ENCODE assay signal across 2 mouse cellular contexts in genomic region chrX:139221893-139222292, GRCm38 (mm10).
A peak's percentile ranks its signal among the peaks of the same experiment; 100 is the strongest.
TF ChIP-seq lines count a peak whose summit lies in the region.

No protein-coding gene starts in this region.

TF ChIP-seq in CH12.LX, 34 proteins besides CTCF, POLR2A, EP300 and RAD21 (continued from another document):
- TF ChIP-seq JUN (IDR thresholded peaks at IDR 0.05; ENCODE audit: insufficient read depth, low read depth, low read length) (peak; percentile 56; the same call in 1 of the 2 replicates), BHLHE40 (IDR thresholded peaks at IDR 0.05; ENCODE audit: low read depth, low read length) (peak; percentile 47), ZNF384 (IDR thresholded peaks at IDR 0.05; ENCODE audit: low read depth, low read length) (no peak), NRF1 (IDR thresholded peaks at IDR 0.05; ENCODE audit: low read depth, low read length) (no peak), SMC3 (IDR thresholded peaks at IDR 0.05; ENCODE audit: low read depth, low read length) (no peak), E2F4 (IDR thresholded peaks at IDR 0.05; ENCODE audit: insufficient replicate concordance, low read depth, low read length) (no peak), USF2 (conservative IDR thresholded peaks at IDR 0.05; ENCODE audit: low read depth, low read length) (no peak), IRF4 (IDR thresholded peaks at IDR 0.05; ENCODE audit: low read depth, low read length) (peak; percentile 72), USF1 (IDR thresholded peaks at IDR 0.05; ENCODE audit: low read depth, low read length) (no peak), PAX5 (IDR thresholded peaks at IDR 0.05; ENCODE audit: low read length) (no peak), MAZ (IDR thresholded peaks at IDR 0.05; ENCODE audit: low read depth, low read length) (no peak), CHD2 (IDR thresholded peaks at IDR 0.05; ENCODE audit: low read length) (no peak), HCFC1 (IDR thresholded peaks at IDR 0.05; ENCODE audit: low read depth, low read length) (no peak), MXI1 (IDR thresholded peaks at IDR 0.05; ENCODE audit: low read depth, low read length) (no peak), ETS1 (conservative IDR thresholded peaks at IDR 0.05; ENCODE audit: low read depth, low read length) (peak; percentile 46; the same call in 1 of the 2 replicates), UBTF (IDR thresholded peaks at IDR 0.05; ENCODE audit: low read depth, low read length) (no peak), MAX (IDR thresholded peaks at IDR 0.05; ENCODE audit: low read length) (no peak), ZKSCAN1 (IDR thresholded peaks at IDR 0.05; ENCODE audit: borderline replicate concordance, low read depth, low read length) (no peak), ZC3H11A (IDR thresholded peaks at IDR 0.05; ENCODE audit: low read depth, low read length) (no peak), MEF2A (IDR thresholded peaks at IDR 0.05; ENCODE audit: borderline replicate concordance, low read depth, low read length) (peak; percentile 91)

TF ChIP-seq in myocyte, 11 proteins besides CTCF, POLR2A, EP300 and RAD21 (continued from another document):
- TF ChIP-seq MYOD1 (IDR thresholded peaks at IDR 0.05; ENCODE audit: control insufficient read depth in 1 of 3, insufficient read length in 2 of 3, low read depth in 2 of 3) (no peak), USF1 (IDR thresholded peaks at IDR 0.05; ENCODE audit: low read depth) (no peak), MAX (IDR thresholded peaks at IDR 0.05; ENCODE audit: low read depth) (no peak), CEBPB (IDR thresholded peaks at IDR 0.05; ENCODE audit: insufficient read depth, poor library complexity, severe bottlenecking) (no peak), E2F4 (IDR thresholded peaks at IDR 0.05; ENCODE audit: insufficient read depth) (no peak), TCF3 (IDR thresholded peaks at IDR 0.05; ENCODE audit: insufficient read length, low read depth) (no peak), TCF12 (IDR thresholded peaks at IDR 0.05; ENCODE audit: insufficient read depth, poor library complexity, severe bottlenecking) (no peak)
TF ChIP-seq in myocyte: peak in this region for 0.
